Mouse (Mus musculus): ENCODE results near the gene Cxcl10.
A peak's percentile ranks its signal among the peaks of the same experiment; 100 is the strongest.

The Cxcl10 gene

DNA sequence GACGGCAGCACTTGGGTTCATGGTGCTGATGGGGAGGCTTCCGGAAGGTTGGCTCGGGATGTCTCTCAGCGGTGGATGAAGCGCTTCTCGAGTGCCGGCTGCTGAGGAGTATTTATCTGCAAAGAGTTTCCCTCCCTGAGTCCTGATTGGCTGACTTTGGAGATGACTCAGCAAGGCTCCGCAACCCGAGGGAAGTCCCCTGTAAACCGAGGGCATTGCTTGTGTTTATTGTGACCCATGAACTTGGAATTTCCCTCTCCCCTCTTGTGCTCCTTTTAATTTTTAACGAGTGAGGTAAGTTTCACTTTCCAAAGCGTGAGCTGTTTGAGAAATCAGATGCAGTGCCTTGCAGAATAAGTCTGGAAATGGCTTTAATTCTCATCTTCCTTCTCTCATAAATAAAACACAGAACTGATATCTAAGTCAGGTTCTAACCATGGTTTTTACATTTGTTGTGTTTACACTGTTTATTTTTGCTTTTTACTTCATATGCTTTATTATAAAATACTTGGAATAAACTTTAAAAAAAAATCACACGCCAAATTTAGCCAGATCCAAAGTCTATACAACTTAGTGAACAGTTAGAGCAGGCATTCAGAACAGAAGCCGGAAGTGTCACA, at the start of gene Cxcl10:
Cxcl10 (minus strand) TSS at position 96 of the 620 bp plus-strand sequence.
- peak; percentile 35 to 50 for DNase-seq (ENCODE audit: low read depth in 2 of 2, low spot score in 2 of 2)

DNA sequence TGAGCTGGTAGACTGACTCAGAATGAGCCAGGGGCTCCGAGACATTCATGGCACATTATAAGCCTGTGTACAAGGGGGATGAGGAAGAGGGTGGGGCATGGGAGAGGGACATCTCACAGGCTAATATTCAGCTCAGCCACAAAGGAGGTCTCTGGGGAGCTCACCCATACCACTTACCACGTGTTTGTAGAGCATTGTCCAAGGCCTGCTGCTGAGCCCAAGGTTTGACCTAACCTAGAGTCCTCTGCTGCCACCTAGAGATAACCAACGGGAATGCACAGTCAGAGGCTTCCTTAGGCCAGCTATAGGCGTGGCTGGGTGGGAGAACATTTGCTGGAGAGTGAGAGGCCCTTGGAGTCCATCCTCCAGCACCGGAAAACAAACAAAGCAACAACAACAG, 49.5 kb upstream of the Cxcl10 start:
- peak; percentile 43 to 56 for DNase-seq (ENCODE audit: low read depth in 2 of 2, low spot score in 2 of 2)

DNA sequence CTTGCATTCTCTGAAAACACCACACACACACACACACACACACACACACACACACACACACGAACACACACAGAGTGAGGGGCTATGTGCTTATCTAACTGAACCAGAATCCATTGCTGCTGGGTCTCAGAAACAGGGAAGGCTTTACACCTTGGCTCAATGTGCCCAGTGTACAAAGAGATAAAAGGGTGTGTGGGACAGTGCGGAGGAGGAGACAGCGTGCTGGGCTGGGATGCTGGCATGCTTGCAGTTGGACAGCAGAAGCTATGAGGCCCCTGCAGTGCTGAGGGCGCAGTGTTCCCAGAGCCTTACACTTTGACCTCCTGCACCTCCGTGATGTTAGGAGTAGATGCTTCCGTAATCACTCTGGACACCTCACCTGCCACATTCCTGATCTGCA, 47.8 kb upstream of the Cxcl10 start:
- no peak for DNase-seq (ENCODE audit: low read depth in 2 of 2, low spot score in 2 of 2)

DNA sequence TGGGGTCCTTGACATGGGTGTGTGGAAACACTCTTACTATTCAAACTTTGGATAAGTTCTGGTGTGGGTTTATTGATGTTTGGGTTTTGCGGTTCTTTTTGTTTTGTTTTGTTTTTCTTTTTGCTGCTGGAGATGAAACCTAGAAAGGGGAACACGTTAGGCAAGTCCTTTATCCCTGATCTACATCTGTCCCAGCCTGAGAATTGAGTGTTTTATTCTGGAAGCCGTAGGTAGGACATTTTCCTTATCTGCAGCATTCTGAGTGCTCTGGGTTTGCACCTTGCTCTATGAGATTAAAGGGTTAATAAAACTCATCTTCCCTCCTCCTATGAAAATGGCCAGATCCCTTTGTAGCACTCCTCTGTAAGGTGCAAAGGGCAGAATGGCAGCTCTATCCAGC, 47.1 kb upstream of the Cxcl10 start:
- DNase-seq (ENCODE audit: low read depth in 2 of 2, low spot score in 2 of 2), result no peak

DNA sequence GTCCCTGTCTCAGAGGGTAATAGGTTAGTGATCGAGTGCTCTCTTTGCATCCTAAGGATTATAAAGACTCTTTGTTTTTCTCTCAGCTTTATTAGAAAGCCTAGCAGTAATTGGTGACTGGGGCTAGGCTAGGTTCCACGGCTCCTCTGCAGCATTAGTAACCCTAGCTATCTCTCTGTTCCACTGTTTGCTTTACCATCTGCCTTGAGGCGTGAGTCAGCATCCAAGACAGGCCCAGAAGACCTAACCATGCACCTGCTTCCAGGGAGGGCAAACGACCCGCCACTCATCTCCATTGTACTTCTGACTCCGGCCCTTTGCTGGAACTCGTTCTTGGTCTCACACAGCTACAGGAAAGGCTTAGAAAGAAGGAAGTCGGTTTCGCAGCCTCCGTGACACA, 45.2 kb upstream of the Cxcl10 start:
- DNase-seq (ENCODE audit: low read depth in 2 of 2, low spot score in 2 of 2), result no peak

DNA sequence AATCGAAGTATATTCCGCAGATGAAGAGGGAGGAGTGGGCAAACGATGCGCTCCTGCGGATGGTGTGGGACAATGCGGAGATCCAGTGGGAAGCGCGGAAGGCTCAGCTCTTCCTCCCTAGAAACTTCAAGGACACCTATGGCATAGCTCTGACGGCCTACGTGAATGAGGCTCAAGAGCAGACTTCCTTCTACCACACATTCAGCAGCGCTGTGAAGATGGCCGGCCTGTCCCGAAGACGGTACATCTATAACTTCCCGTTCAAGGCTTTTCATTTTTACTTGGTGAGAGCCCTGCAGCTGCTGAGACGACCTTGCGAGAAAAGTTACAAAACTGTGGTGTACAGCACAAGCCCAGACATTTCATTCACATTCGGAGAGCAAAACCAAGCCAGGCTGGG, 43.9 kb upstream of the Cxcl10 start:
- no peak for DNase-seq (ENCODE audit: low read depth in 2 of 2, low spot score in 2 of 2)

DNA sequence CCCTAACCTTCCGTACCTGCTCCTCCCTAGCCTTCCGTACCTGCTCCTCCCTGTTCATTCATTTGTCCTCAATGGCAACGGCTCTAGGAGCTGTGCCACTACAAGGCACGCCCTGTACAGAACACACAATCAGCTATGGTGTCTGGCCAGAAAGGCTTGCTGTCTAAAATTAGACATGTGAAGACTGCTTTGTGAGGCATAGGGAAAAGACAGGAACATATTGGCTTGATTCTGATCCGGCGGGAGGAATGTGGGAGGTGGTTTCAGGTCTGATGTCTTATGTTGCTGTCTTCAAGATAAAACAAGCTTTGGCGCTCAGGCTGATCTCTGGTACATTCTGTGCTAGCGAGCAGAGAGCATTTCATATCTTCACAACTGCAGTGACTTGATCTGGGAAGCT, 41.9 kb upstream of the Cxcl10 start:
- no peak for DNase-seq (ENCODE audit: low read depth in 2 of 2, low spot score in 2 of 2)

DNA sequence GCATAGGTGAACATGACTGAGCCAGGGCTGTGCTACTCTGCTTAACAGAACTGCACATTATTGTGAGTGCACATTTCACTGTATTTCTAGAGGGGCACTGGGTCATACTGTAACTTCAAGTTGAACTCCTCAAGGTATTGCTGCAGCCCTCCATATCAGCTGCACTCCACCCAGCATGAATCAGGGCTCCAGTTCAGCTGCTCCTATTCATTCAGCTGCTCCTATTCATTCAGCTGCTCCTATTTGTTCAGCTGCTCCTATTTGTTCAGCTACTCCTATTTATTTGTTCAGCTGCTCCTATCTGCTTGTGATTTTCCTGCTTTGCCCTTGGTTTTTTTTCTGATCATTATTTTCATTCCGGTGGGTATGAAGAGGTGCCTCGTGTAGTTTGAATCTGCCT, 41.3 kb upstream of the Cxcl10 start:
- no peak for DNase-seq (ENCODE audit: low read depth in 2 of 2, low spot score in 2 of 2)

DNA sequence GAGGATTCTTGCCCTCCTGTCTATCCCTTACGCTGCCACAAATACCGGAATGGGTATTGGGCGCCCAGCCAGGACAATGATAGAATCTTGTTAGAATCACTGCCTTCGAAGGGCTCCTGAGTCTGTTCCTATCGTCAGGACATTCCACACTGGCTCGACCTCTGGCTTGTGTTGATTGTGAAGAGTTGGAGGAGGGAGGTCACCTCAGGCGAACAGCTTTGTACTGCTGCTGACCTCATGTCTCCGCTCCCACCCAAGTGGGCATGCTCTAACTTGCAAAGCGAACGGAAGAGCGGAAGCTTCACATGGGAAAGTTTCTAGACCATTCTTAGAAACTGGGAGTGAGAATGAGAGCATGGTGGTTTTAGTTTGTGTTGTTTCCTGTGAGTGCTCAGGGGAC, 38.7 kb upstream of the Cxcl10 start:
- DNase-seq (ENCODE audit: low read depth in 2 of 2, low spot score in 2 of 2), result no peak

DNA sequence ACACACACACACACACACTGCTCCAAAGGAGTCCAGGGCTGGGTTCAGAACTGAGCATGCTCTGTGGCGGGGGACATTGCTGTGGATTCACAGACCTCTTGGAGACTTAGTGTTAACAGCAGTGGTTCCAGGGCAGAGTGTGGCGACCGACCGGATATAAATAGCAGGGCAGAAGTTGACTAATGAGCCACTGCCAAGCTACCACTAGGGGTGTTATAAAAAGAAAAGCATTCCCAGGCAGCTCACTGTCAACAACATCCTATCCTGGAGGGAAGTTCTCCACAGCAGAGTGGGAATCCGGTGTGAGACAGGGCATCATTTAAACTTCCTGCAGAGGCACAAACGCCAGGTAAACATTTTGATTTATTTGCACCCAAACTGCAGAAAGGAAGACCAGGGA, 38.0 kb upstream of the Cxcl10 start:
- no peak for DNase-seq (ENCODE audit: low read depth in 2 of 2, low spot score in 2 of 2)

DNA sequence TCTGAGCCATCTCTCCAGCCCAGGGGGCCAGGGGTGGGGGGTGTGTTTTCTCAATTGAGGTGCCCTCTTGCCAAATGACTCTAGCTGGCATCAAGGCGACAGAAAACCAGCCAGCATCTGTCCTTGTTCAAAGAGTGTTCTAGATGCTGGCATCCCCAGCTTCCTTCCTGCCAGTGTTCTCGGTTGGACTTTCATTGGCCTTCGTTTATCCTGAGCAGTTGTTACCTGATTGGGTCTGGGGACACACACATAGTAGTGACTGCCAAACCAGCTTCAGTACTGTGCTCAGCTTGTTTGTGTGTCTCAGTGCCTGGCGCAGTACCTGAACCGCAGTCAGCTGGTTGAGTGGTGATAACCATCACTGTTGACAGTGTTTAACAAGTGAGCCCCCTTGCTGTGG, 37.4 kb upstream of the Cxcl10 start:
- no peak for DNase-seq (ENCODE audit: low read depth in 2 of 2, low spot score in 2 of 2)

DNA sequence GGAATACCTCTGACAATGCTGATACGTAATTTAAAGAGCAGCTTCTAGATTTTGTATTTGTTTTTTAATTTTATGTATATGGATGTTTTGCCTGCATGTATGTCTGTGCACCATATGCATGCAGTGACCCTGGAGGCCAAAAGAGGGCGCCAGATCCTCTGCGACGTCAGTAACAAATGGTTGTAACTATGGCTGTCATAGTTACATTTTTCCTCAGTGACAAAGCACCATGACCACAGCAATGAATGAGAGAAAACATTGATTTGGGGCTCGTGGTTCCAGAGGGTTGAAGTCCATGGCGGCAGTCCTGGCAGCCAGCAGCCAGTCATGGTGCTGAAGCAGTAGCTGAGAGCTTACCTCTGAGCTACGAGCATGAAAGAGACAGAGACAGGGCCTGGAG, 36.2 kb upstream of the Cxcl10 start:
- peak in 1 of 2 experiments; percentile 18 for DNase-seq (ENCODE audit: low read depth in 2 of 2, low spot score in 2 of 2)

DNA sequence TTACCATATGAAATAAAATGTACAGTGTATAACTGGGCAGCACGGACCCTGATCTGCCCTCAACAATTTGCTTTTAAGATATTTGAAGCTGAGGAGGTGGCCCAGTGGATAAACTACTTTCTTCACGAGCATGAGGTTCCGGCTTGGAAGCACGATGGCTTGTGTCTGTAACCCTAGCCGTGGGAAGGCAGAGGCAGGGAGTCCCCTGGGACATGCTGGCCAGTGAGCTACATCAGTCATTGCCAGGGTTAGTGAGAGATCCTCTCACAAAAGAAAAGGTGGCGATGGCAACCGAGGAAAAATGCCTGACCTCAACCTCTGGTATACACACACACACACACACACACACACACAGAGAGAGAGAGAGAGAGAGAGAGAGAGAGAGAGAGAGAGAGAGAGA, 35.1 kb upstream of the Cxcl10 start:
- no peak for DNase-seq (ENCODE audit: low read depth in 2 of 2, low spot score in 2 of 2)

DNA sequence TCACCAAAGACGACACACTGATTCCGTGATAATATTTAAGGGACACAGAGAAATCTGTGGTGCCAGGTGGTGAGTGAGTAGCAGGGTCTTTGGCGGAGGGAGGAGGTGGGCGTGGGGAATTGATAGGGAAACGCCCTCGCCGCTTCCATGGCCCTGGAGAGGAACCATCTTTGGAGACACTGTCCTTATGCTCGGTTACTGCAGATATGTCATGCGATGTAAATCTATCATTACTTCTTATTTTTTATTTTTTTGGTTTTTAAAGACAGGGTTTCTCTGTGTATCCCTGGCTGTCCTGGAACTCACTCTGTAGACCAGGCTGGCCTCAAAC, 33.6 kb upstream of the Cxcl10 start:
- no peak for DNase-seq (ENCODE audit: low read depth in 2 of 2, low spot score in 2 of 2)

DNA sequence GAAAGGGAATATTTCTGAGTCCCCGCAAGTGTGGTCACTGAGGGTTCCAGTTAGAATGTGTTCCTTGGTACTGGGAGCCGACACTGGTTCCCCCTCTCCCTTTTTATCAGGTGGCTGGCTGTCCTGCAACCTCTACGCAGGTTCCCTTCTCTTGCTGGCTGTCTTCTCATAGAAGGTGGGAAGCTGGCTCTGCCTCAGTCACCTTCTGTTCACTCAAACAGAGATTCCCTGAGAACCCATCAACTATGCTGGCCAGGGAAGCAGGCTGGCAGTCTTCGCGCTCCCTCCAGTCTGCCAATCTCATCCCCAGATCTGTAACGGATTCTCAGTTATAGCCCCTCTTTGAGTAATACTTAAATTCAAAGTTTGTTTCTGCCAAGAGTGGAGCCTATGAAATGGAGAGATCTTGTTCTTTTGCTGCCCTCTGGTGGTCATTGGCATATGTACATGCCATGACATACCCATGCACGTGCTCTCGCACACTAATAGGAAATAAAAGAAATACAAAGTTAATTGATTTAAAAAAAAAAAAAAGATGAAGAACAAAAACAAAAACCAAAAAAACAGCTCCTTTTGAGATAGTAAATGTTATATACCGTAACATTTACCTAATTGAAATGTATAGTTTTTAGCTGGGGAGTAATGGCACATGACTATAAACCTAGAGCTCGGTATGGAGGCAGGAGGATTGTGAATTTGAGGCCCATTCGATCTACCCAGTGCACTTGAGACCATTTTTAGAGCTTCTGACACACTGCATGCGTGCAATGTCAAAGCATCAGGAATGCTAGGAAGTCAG, 33.1 kb upstream of the Cxcl10 start:
- DNase-seq (ENCODE audit: low read depth in 2 of 2, low spot score in 2 of 2), result peak; percentile 63 to 77

DNA sequence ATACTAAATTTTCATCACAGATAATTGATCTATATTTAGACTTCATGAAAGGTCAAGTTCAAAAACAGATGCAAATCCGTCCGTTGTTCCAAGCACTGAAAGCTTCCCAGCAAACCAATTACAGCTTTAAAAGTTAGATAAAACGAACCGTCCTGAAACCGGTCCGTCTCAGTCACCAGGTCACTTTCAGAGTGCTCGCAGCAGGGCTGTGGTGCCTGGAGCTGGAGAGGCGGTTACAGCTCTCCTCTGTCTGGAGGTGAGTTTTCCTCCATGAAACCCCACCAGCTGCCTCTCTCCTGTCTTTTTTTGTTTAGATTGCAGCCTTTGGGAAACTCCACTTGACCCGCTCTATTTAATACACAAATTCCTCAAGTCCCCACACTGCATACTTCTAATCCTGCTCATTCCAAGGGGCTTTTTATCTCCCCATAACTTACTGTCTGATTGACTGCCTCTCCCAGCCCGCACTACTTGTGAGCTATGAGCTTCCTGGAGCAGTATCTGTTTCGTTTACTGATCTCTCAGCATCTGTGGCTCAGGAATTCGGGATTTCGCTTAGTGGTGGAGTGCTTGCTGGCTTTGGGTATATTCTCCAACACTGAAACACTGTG, 28.2 kb upstream of the Cxcl10 start:
- DNase-seq (ENCODE audit: low read depth in 2 of 2, low spot score in 2 of 2), result no peak

DNA sequence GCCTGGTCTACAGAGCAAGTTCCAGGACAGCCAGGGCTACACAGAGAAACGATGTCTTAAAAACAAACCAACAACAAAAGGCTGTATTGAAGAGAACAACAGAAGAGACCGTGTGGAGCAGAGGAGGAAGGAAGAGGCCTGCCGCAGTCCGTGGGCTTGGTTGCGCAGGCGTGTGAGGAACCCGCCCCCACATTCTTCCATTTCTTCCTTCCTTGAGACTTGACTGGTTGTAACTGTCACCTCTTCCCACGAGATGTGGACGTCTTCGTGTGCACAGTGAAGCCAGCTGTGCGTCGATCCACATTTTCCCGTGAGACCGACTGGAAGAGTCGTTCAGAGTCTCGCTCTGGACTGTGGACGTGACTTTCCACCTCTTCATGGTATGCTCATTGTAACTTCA, 26.7 kb upstream of the Cxcl10 start:
- peak in 1 of 2 experiments; percentile 39 for DNase-seq (ENCODE audit: low read depth in 2 of 2, low spot score in 2 of 2)

DNA sequence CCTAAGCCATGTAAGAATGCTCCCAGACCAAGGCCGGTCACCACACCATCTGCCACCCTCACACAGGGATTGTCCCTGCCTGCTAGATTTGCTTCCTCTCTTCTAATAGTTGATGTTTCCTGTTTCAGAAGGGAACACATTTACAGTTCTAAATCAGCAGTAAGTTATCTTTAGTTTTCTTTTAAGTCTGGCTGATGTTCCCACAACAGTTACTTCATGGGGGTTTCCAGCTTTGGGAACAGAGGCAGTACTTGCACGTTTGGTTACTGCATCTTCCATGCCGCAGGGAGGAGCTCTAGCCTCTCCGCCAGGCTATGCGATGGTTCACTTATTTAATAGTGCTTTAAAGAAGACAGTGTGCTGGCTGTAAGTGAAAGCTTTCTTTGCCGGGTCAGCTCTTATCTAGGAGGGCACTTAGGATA, 26.0 kb upstream of the Cxcl10 start:
- DNase-seq (ENCODE audit: low read depth in 2 of 2, low spot score in 2 of 2), result peak; percentile 26 to 45

DNA sequence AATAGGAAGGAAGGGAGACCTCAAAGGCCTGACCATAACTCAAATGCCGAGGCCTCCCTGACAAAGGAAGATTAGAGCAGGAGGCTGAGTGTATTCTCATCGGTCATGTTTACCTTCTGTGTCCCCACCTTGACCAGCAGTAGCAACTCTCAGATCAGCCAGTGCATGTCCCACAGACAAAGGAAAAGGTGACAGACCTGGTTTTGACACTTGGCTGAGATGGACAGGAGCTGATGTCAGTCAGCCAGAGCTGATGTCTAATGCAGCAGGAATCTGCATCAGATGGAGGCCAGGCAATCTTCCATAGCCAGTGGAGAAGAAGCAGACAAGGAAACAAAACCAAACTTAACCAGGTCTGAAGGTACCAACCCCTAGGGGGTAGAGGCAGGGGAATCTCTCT, 23.9 kb upstream of the Cxcl10 start:
- DNase-seq (ENCODE audit: low read depth in 2 of 2, low spot score in 2 of 2), result no peak

DNA sequence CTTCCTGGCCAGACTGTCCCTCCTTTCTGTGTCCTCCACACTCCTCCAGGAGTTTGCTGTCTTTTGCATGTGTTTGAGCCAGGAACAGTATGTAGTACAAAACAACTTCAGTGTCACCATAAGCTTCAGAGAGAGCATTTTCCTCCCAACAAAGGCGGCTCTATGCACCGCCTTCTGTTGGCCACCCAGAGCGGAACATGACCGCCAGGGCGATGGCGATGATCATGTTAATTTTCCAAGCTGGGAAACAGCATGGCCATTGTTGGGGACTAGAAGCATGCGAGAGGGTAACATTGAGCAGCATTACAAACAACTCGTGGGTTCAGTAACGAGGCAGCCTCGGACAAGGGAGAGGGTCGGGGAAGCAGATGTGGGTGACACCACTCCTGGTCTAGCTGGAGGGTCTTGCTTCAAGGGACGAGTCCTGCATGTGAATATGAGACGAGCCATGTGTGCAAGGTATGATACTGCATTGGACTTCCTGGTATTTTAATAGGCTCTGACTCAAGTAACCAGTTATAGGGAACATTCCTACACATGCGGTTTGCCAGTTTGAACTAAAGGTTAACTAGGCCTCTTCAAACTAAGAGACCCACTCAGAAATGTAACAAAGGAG, 22.8 kb upstream of the Cxcl10 start:
- no peak for DNase-seq (ENCODE audit: low read depth in 2 of 2, low spot score in 2 of 2)

DNA sequence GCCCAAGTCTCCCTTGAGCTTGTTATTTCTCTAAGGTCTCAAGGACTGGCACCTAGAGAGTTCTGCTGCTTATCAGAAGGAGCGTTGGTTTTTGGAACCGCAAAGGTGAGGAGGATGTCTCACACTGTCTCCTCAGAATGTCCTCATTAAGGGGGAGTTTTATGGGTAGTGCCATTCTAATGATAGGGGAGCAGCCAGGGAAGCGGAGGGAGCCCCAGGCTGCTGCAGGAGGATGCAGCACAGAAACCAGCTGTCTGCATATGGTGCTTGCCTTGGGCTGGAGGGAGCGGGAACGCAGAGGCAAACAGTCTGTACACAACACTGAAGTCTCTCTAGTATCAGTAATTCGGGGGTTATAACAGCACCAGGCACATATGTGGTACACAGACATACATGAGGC, 22.2 kb upstream of the Cxcl10 start:
- no peak for DNase-seq (ENCODE audit: low read depth in 2 of 2, low spot score in 2 of 2)

DNA sequence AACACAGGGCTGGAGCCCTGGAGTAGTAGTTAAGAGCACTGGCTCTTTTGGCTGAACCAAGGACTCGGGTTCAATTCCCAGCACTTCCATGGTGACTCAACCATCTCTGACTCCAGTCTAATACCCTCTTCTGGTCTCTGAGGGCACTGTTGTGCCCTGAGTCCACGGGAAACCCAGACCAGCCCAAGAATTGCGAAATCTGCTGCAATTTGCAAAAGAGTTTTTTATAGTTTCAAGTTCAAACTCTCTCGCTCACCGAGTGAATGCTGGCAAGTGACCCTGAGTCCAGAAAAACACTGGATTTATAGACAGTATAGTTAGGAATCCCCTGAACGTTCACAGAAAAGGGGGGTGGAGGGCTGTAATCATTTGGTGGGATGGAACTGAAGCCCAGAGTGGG, 21.7 kb upstream of the Cxcl10 start:
- DNase-seq (ENCODE audit: low read depth in 2 of 2, low spot score in 2 of 2), result no peak
